Mouse (Mus musculus) lung, postnatal 0 days (tissue): Measurements from ENCODE around the gene Kif5a. TPM values are rescaled to one million over a fixed set of nuclear protein-coding genes. Genes with fewer than 3 reads are reported as not detected.

Experiments used
- ATAC-seq: fragments of 200-750 bp; cut with Nextera tagmentation; 2 replicates; pipeline ENCODE4 v1.8.0; 2017; ENCODE audit warnings: moderate library complexity
- DNase-seq: peaks from one replicate; pipeline ENCODE4 v3.0.0-alpha.2; 2016; ENCODE audit warnings: low spot score
- H3K27ac ChIP-seq: fragments of 300-500 bp; sonication (generic); 2 replicates; pipeline ENCODE4 v1.5.1; 2014; ENCODE audit warnings: antibody characterized with exemption, mild to moderate bottlenecking, low read length, mixed read lengths
- H3K27me3 ChIP-seq: fragments of 300-500 bp; sonication (generic); replicated peaks from 2 replicates; pipeline ENCODE4 v1.6.1; 2014; ENCODE audit warnings: low read length, mixed read lengths; ENCODE audit not compliant: insufficient read depth
- H3K36me3 ChIP-seq: fragments of 300-500 bp; sonication (generic); 2 replicates; pipeline ENCODE4 v1.6.1; 2014; ENCODE audit warnings: low read length, mixed read lengths; ENCODE audit not compliant: insufficient read depth
- H3K4me1 ChIP-seq: fragments of 300-500 bp; sonication (generic); 2 replicates; pipeline ENCODE4 v1.6.1; 2014; ENCODE audit warnings: antibody characterized with exemption, low read depth, low read length, mixed read lengths; ENCODE audit not compliant: insufficient read depth
- H3K4me2 ChIP-seq: fragments of 300-500 bp; sonication (generic); replicated peaks from 2 replicates; pipeline ENCODE4 v1.6.1; 2014; ENCODE audit warnings: low read depth, mild to moderate bottlenecking, low read length, moderate library complexity, mixed read lengths
- H3K4me3 ChIP-seq: fragments of 300-500 bp; sonication (generic); 2 replicates; pipeline ENCODE4 v1.5.1; 2014; ENCODE audit warnings: low read depth, low read length
- H3K9ac ChIP-seq: fragments of 300-500 bp; sonication (generic); replicated peaks from 2 replicates; pipeline ENCODE4 v1.6.1; 2014; ENCODE audit warnings: low read depth, mild to moderate bottlenecking
- H3K9me3 ChIP-seq: fragments of 300-500 bp; sonication (generic); 2 replicates; pipeline ENCODE4 v1.6.1; 2016; ENCODE audit warnings: low read length, mixed read lengths
- CTCF ChIP-seq: IDR thresholded peaks from 2 replicates; pipeline ENCODE4 v1.5.1; 2016; ENCODE audit warnings: antibody characterized with exemption, mild to moderate bottlenecking
- EP300 ChIP-seq: IDR thresholded peaks from 2 replicates; pipeline ENCODE4 v1.6.1; 2016; ENCODE audit warnings: antibody characterized with exemption, mild to moderate bottlenecking, control low read depth
- WGBS: fragments of 180-500 bp; shearing (Covaris S2); extraction: QIAGEN DNeasy Blood & Tissue Kit; methylation state at CpG from one replicate; pipeline ENCODE4 v1.1.7; 2014; 5-methylcytosine and 5-hydroxymethylcytosine counted together
- polyA plus RNA-seq: library from polyadenylated mRNA; unstranded; fragments of >200 nt; fragmentation: Nextera tagmentation; extraction: Ambion mirVana; gene quantifications from 2 replicates; pipeline ENCODE4 v1.2.1, GENCODE M21; 2015

The Kif5a gene
- polyA plus RNA-seq, 1 experiment from 2014 or later: 0.12 TPM

- no peaks in the 10 kb centered on the region for H3K27me3 ChIP-seq
- H3K36me3 ChIP-seq: peaks cover 29% of the 10 kb centered on the region
These were observed 11.3 kb upstream of the Kif5a start for GRCm38 (mm10) chr10:127274261-127275022.

GRCm38 (mm10) chr10:127272371-127272770 lies 9.2 kb upstream of the Kif5a start:
- no peak overlapping the region for H3K4me2 ChIP-seq
- WGBS: 88% methylated on average over 5 of the region's 5 CpGs
- ATAC-seq (no peak), DNase-seq (no peak)
- no peaks in the 10 kb centered on the region for H3K27me3 ChIP-seq
- no peak overlapping the region for H3K27ac ChIP-seq
- no peaks in the 10 kb centered on the region for H3K9me3 ChIP-seq
- TF ChIP-seq CTCF: no peak
- no peak overlapping the region for H3K9ac ChIP-seq
- peaks cover 20% of the 10 kb centered on the region; the same call in 1 of the 2 replicates for H3K36me3 ChIP-seq
- H3K4me1 ChIP-seq: no peaks in the 10 kb centered on the region
- no peak overlapping the region for H3K4me3 ChIP-seq

More at GRCm38 (mm10) chr10:127274261-127275022, 11.3 kb upstream of the Kif5a start:
- 84% methylated on average over 11 of the region's 11 CpGs for WGBS
- H3K9ac ChIP-seq: no peak overlapping the region
- no peak for ATAC-seq
- no peak overlapping the region for H3K4me2 ChIP-seq
- H3K9me3 ChIP-seq: no peaks in the 10 kb centered on the region
- no peak overlapping the region for H3K27ac ChIP-seq
- H3K4me3 ChIP-seq: no peak overlapping the region
- TF ChIP-seq CTCF (no peak), EP300 (no peak)
- no peak for DNase-seq
- no peaks in the 10 kb centered on the region for H3K4me1 ChIP-seq

- H3K36me3 ChIP-seq: no peaks in the 10 kb centered on the region
- no peaks in the 10 kb centered on the region for H3K9me3 ChIP-seq
- H3K4me2 ChIP-seq: no peak overlapping the region
- H3K27ac ChIP-seq: no peak overlapping the region; the same call in 1 of the 2 replicates
- peaks cover 4% of the 10 kb centered on the region; the same call in 1 of the 2 replicates for H3K4me1 ChIP-seq
- ATAC-seq (no peak), DNase-seq (no peak)
- no peak overlapping the region for H3K4me3 ChIP-seq
- H3K27me3 ChIP-seq: no peaks in the 10 kb centered on the region
- TF ChIP-seq CTCF (no peak), EP300 (no peak)
- 74% methylated on average over 4 of the region's 4 CpGs for WGBS
- H3K9ac ChIP-seq: no peak overlapping the region
These were observed 6.7 kb upstream of the Kif5a start for GRCm38 (mm10) chr10:127269884-127270283.

- H3K4me1 ChIP-seq: peaks cover 4% of the 10 kb centered on the region; the same call in 1 of the 2 replicates
- H3K4me3 ChIP-seq: no peak overlapping the region
- H3K27me3 ChIP-seq: no peaks in the 10 kb centered on the region
- DNase-seq: peak; percentile 13
- no peak for ATAC-seq
- no peaks in the 10 kb centered on the region for H3K9me3 ChIP-seq
- 67% methylated on average over 12 of the region's 12 CpGs for WGBS
- no peak overlapping the region for H3K27ac ChIP-seq
- H3K9ac ChIP-seq: no peak overlapping the region
- TF ChIP-seq EP300: no peak
- TF ChIP-seq CTCF: no peak
- no peak overlapping the region for H3K4me2 ChIP-seq
- H3K36me3 ChIP-seq: no peaks in the 10 kb centered on the region
These were observed 5.9 kb upstream of the Kif5a start for GRCm38 (mm10) chr10:127269036-127269435.

GRCm38 (mm10) chr10:127268401-127268800 lies 5.3 kb upstream of the Kif5a start:
- Histone ChIP-seq H3K4me1 (peaks cover 4% of the 10 kb centered on the region; the same call in 1 of the 2 replicates), H3K27ac (no peak overlapping the region), H3K36me3 (no peaks in the 10 kb centered on the region), H3K4me3 (no peak overlapping the region), H3K4me2 (no peak overlapping the region), H3K9me3 (no peaks in the 10 kb centered on the region), H3K27me3 (no peaks in the 10 kb centered on the region), H3K9ac (no peak overlapping the region)
- ATAC-seq: no peak
- WGBS: 43% methylated on average over 5 of the region's 5 CpGs
- DNase-seq: no peak
- TF ChIP-seq CTCF: no peak
- no peak for TF ChIP-seq EP300

- no peak for ATAC-seq
These were observed 4.2 kb upstream of the Kif5a start for GRCm38 (mm10) chr10:127267318-127267717.

More at GRCm38 (mm10) chr10:127267318-127267717, 4.2 kb upstream of the Kif5a start:
- WGBS: 61% methylated on average over 5 of the region's 5 CpGs
- H3K36me3 ChIP-seq: no peaks in the 10 kb centered on the region
- H3K4me1 ChIP-seq: peaks cover 4% of the 10 kb centered on the region; the same call in 1 of the 2 replicates
- no peak for DNase-seq
- H3K27me3 ChIP-seq: peaks cover 6% of the 10 kb centered on the region; the same call in 1 of the 2 replicates
- no peaks in the 10 kb centered on the region for H3K9me3 ChIP-seq
- H3K4me3 ChIP-seq: peak overlapping the region; percentile 95
- no peak for TF ChIP-seq CTCF
- no peak for TF ChIP-seq EP300
- peak overlapping the region; percentile 100 for H3K9ac ChIP-seq
- H3K27ac ChIP-seq: no peak overlapping the region
- peak overlapping the region; percentile 60 for H3K4me2 ChIP-seq
